Mouse (Mus musculus) thymus, postnatal 25 days (tissue): ENCODE data around the gene Echs1.

ENCODE experiments used
- DNase-seq: peaks from one replicate; pipeline ENCODE4 v3.0.0; 2022

Gene Echs1

GRCm38 (mm10) chr7:140115583-140116328 is 520 bp downstream of the Echs1 start, which contains the start of gene Paox:
Gene Paox, plus strand, starts transcription at chr7:140115799.
- DNase-seq = peak; percentile 20

GRCm38 (mm10) chr7:140111943-140112342 is 4.3 kb downstream of the Echs1 start:
- no peak for DNase-seq

GRCm38 (mm10) chr7:140104009-140104408 is 12.3 kb downstream of the Echs1 start:
- no peak for DNase-seq

- peak; percentile 87 for DNase-seq
Observed at GRCm38 (mm10) chr7:140101993-140102860, 14.0 kb downstream of the Echs1 start, which contains the start of gene Fuom. Gene Fuom, minus strand, starts transcription at chr7:140102441.

GRCm38 (mm10) chr7:140101498-140101897 is 14.8 kb downstream of the Echs1 start:
- no peak for DNase-seq

GRCm38 (mm10) chr7:140098466-140098865 is 17.8 kb downstream of the Echs1 start:
- DNase-seq = no peak

- DNase-seq = no peak
Observed at GRCm38 (mm10) chr7:140096055-140096454, 20.2 kb downstream of the Echs1 start.

- DNase-seq = no peak
Observed at GRCm38 (mm10) chr7:140095556-140095955, 20.7 kb downstream of the Echs1 start.

- no peak for DNase-seq
Observed at GRCm38 (mm10) chr7:140094954-140095353, 21.3 kb downstream of the Echs1 start.

- DNase-seq = no peak
Observed at GRCm38 (mm10) chr7:140092924-140093528, 23.2 kb downstream of the Echs1 start, which contains the start of gene Prap1. Gene Prap1, plus strand, starts transcription at chr7:140093395.

- DNase-seq = no peak
Observed at GRCm38 (mm10) chr7:140090601-140091000, 25.7 kb downstream of the Echs1 start.

GRCm38 (mm10) chr7:140082242-140082678 is 34.0 kb downstream of the Echs1 start, which contains the start of gene Caly:
Gene Caly, minus strand, starts transcription at chr7:140082548.
- peak; percentile 21 for DNase-seq

GRCm38 (mm10) chr7:140081408-140082241 is 34.7 kb downstream of the Echs1 start:
- no peak for DNase-seq

- DNase-seq = peak; percentile 41
Observed at GRCm38 (mm10) chr7:140080503-140081156, 35.6 kb downstream of the Echs1 start.

- peak; percentile 56 for DNase-seq
Observed at GRCm38 (mm10) chr7:140078711-140079110, 37.6 kb downstream of the Echs1 start.

GRCm38 (mm10) chr7:140077698-140078097 is 38.6 kb downstream of the Echs1 start:
- no peak for DNase-seq

GRCm38 (mm10) chr7:140070042-140070711 is 46.1 kb downstream of the Echs1 start:
- DNase-seq = no peak

GRCm38 (mm10) chr7:140067397-140067796 is 48.9 kb downstream of the Echs1 start:
- DNase-seq = no peak

- peak; percentile 68 for DNase-seq
Observed at GRCm38 (mm10) chr7:140063092-140063491, 53.2 kb downstream of the Echs1 start.

- DNase-seq = no peak
Observed at GRCm38 (mm10) chr7:140062307-140062706, 54.0 kb downstream of the Echs1 start.

GRCm38 (mm10) chr7:140061832-140062130 is 54.5 kb downstream of the Echs1 start:
- DNase-seq = no peak
